Mouse (Mus musculus): ENCODE measurements around the gene Pnkd. TPM values are rescaled to one million over a fixed set of nuclear protein-coding genes. Genes with fewer than 3 reads are reported as not detected.

Gene Pnkd
- polyA plus RNA-seq, 1 experiment, result 10.0 TPM

DNA sequence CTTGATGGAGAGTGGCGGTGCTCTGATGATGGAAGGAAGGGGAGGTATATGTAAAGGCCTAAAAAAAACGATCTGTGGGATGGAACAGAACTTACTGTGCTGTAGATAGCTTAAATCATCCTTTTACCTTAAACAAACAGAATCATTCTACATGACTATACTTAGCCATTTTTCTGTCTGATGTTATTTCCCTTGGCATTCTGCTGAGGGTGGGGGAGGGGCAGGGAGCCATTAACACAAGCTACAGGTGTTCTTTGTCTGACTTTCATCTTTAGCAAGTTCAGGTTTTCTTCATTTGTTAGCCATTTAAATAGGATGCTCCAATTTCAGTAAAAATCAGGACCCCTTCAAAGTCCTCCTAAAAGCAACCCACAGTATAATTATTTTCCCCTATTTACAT is 39.2 kb upstream of the Pnkd start:
- Histone ChIP-seq H3K36me3 (ENCODE audit: control insufficient read depth) (peaks cover 63% of the 10 kb centered on the region), H3K4me1 (ENCODE audit: control insufficient read depth) (peaks cover 12% of the 10 kb centered on the region), H3K27me3 (ENCODE audit: control insufficient read depth) (no peaks in the 10 kb centered on the region), H3K9me3 (ENCODE audit: control insufficient read depth, low read length) (no peaks in the 10 kb centered on the region), H3K4me3 (replicated peaks) (no peak overlapping the region)
- TF ChIP-seq TAL1 (IDR thresholded peaks at IDR 0.05; ENCODE audit: low read length) (no peak), GATA1 (IDR thresholded peaks at IDR 0.05; ENCODE audit: low read length) (no peak)

DNA sequence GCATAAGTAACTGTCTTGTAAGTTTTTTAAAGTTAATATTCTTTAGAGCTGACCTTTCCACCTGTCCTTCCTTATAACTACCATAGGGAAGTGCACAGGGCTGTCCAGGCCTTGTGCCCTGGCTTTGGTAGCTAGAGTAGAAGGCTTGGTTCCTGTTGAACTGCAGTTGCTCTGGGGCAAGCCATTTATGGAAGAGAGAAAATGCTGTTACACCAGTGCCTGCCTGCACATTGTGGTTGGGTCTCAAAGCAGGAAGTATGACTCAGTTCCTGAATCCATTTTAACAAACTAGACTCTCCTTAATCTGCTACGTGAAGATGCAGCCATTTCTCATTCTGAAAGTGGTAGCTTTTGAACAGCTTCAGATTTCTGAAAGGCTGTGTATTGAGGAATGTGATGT is 35.9 kb upstream of the Pnkd start:
- H3K9me3 ChIP-seq (ENCODE audit: control insufficient read depth, low read length), result no peaks in the 10 kb centered on the region
- peaks cover 2% of the 10 kb centered on the region for H3K4me1 ChIP-seq (ENCODE audit: control insufficient read depth)
- H3K4me3 ChIP-seq (replicated peaks), result no peak overlapping the region
- TF ChIP-seq GATA1 (IDR thresholded peaks at IDR 0.05; ENCODE audit: low read length) (no peak), TAL1 (IDR thresholded peaks at IDR 0.05; ENCODE audit: low read length) (no peak)
- H3K27me3 ChIP-seq (ENCODE audit: control insufficient read depth), result no peaks in the 10 kb centered on the region
- H3K36me3 ChIP-seq (ENCODE audit: control insufficient read depth), result peaks cover 76% of the 10 kb centered on the region

DNA sequence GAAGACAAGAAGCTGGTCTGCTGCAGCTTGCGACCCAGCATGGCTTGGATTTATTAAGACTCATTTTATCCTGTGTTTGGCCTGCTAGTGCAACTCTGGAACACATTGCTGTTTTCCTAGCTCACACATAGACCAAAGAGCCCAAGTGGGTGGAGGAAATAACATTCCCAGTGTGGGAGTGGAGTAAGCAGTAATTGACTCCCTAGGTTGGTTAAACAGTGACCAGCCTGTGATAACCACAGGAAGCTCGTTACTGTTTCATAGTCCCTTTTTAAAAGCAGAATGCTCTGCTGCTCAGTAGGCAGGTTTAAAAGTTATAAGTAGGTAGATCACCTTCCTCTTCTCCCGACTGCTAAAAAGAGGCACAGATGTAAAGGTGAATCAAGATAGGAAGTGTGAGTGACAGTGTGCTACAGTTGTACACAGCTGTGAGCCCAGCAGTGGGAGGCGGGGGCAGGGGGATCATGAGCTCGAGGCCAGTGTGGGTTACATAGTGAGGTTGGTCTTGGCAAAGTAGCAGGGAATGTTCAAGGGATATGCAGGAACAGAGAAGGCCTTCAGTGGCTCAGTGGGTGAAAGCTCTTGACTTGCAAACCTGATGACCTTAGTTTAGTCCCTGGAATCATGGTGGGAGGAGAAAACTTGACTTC is 35.3 kb upstream of the Pnkd start:
- Histone ChIP-seq H3K36me3 (ENCODE audit: control insufficient read depth) (peaks cover 80% of the 10 kb centered on the region), H3K4me3 (replicated peaks) (no peak overlapping the region), H3K27me3 (ENCODE audit: control insufficient read depth) (no peaks in the 10 kb centered on the region), H3K9me3 (ENCODE audit: control insufficient read depth, low read length) (no peaks in the 10 kb centered on the region), H3K4me1 (ENCODE audit: control insufficient read depth) (peaks cover 1% of the 10 kb centered on the region)
- TF ChIP-seq TAL1 (IDR thresholded peaks at IDR 0.05; ENCODE audit: low read length) (no peak), GATA1 (IDR thresholded peaks at IDR 0.05; ENCODE audit: low read length) (no peak)

DNA sequence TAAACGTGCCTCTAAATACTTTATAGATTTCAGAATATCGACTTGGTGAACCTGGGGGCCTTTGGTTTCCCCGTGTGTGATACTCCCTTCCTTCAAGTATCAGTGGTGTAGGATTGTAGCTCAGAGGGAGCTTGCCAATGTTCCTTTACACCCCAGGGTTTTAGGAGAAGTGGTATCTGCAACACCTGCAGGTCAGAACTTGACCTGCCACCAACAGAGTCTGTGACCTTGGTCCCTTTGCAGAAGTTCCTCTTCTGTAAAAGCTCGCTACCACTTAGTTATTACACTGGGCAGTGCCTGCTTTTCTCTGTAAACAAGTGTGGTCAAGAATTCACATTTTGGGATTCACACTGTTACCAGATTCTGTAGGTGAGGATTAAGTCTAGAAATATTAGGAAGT is 34.6 kb upstream of the Pnkd start:
- no peak overlapping the region for H3K4me3 ChIP-seq (replicated peaks)
- no peaks in the 10 kb centered on the region for H3K9me3 ChIP-seq (ENCODE audit: control insufficient read depth, low read length)
- H3K4me1 ChIP-seq (ENCODE audit: control insufficient read depth), result no peaks in the 10 kb centered on the region; the same call in 1 of the 2 replicates
- H3K36me3 ChIP-seq (ENCODE audit: control insufficient read depth), result peaks cover 86% of the 10 kb centered on the region
- H3K27me3 ChIP-seq (ENCODE audit: control insufficient read depth), result no peaks in the 10 kb centered on the region
- TF ChIP-seq GATA1 (IDR thresholded peaks at IDR 0.05; ENCODE audit: low read length), result no peak
- TF ChIP-seq TAL1 (IDR thresholded peaks at IDR 0.05; ENCODE audit: low read length), result no peak

DNA sequence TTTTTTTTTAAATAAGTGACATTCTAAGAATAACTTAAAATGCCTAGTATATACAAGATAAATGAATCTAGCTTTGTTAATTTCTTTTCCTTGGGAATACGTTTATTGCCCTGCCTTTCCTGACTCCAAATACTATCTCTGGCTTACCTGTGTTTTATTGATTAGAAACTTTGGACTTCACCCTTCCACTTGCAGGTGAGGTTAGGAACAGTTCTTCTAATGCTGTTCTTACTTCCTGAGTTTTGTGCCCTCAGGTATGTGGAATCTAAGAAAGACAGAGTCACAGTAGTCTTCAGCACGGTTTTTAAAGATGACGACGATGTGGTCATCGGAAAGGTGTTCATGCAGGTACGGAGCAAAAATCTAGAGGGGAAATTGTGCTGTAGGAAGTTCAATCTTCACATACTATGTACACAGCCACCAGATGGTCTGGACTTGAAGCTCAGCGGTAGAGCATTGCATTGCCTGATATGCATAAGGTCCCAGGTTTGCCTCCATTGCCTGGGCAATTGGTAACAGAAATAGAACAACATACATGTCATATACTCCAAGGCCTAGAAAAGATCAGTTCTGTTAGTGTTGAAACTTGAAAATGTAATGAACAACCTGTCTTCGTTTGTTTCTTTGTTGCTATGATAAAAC is 28.9 kb upstream of the Pnkd start:
- no peaks in the 10 kb centered on the region for H3K4me1 ChIP-seq (ENCODE audit: control insufficient read depth)
- H3K36me3 ChIP-seq (ENCODE audit: control insufficient read depth), result peaks cover 89% of the 10 kb centered on the region
- no peak for TF ChIP-seq GATA1 (IDR thresholded peaks at IDR 0.05; ENCODE audit: low read length)
- TF ChIP-seq TAL1 (IDR thresholded peaks at IDR 0.05; ENCODE audit: low read length), result no peak
- no peaks in the 10 kb centered on the region for H3K9me3 ChIP-seq (ENCODE audit: control insufficient read depth, low read length)
- H3K4me3 ChIP-seq (replicated peaks), result no peak overlapping the region
- no peaks in the 10 kb centered on the region for H3K27me3 ChIP-seq (ENCODE audit: control insufficient read depth)

DNA sequence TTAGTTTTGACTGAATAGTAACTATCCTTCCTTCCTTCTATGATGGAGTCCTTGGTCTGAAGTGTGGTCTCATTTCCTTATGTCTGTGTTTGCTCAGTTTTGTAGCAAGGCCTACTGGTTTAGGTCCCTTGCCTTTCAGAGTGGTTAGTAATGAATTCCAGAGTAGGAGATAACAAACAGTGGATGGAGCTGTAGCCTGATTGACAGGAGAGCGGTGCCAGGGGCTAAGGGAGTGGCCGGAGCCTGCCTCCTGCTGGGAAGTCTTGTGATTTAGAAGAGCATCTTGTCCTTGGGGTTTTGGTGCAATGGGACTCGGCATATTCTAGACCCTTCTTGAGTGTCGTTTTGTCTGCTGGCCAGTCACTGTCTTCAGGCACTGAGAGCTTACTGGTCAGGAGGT is 27.9 kb upstream of the Pnkd start:
- Histone ChIP-seq H3K4me1 (ENCODE audit: control insufficient read depth) (no peaks in the 10 kb centered on the region), H3K27me3 (ENCODE audit: control insufficient read depth) (no peaks in the 10 kb centered on the region), H3K36me3 (ENCODE audit: control insufficient read depth) (peaks cover 83% of the 10 kb centered on the region), H3K4me3 (replicated peaks) (no peak overlapping the region), H3K9me3 (ENCODE audit: control insufficient read depth, low read length) (no peaks in the 10 kb centered on the region)
- no peak for TF ChIP-seq GATA1 (IDR thresholded peaks at IDR 0.05; ENCODE audit: low read length)
- no peak for TF ChIP-seq TAL1 (IDR thresholded peaks at IDR 0.05; ENCODE audit: low read length)

DNA sequence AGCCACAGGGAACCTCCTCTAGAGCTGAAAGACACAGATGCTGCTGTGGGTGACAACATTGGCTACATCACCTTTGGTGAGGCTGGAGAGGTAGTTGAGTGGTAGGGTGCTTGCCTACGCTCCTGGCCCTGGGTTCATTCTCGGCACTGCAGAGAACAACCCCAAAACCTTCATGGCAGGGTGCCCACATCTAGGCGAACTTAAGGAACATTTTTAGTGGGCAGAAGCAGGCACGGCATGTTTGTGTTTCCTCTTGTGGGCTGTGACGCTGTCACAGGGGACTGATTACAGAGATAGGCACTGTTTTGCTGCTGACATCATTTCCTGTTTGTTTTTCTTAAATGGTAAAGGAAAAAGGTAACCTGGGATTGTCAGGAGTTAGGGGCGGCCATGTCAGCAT is 22.2 kb upstream of the Pnkd start:
- no peak for TF ChIP-seq GATA1 (IDR thresholded peaks at IDR 0.05; ENCODE audit: low read length)
- TF ChIP-seq TAL1 (IDR thresholded peaks at IDR 0.05; ENCODE audit: low read length), result no peak
- Histone ChIP-seq H3K27me3 (ENCODE audit: control insufficient read depth) (no peaks in the 10 kb centered on the region), H3K4me1 (ENCODE audit: control insufficient read depth) (no peaks in the 10 kb centered on the region), H3K36me3 (ENCODE audit: control insufficient read depth) (peaks cover 87% of the 10 kb centered on the region), H3K9me3 (ENCODE audit: control insufficient read depth, low read length) (no peaks in the 10 kb centered on the region), H3K4me3 (replicated peaks) (no peak overlapping the region)

DNA sequence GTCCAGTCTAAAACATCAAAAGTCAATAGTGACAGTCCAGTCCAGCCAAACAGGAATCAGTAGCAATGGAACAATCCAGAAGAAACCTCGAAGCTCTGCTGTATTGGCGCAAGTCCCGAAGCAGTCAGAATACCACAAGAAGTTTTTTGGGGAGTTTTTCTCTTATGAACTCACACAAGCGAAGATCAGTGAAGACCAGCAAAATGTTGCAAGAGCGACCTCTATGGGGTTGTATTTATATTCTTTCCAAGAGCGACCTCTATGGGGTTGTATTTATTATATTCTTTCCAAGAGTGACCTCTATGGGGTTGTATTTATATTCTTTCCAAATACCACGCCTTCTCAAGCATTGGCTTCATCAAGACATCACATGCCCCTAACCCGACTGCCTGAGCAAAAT is 16.0 kb upstream of the Pnkd start:
- H3K36me3 ChIP-seq (ENCODE audit: control insufficient read depth), result peaks cover 53% of the 10 kb centered on the region
- H3K4me1 ChIP-seq (ENCODE audit: control insufficient read depth), result peaks cover 6% of the 10 kb centered on the region
- no peak overlapping the region for H3K4me3 ChIP-seq (replicated peaks)
- TF ChIP-seq GATA1 (IDR thresholded peaks at IDR 0.05; ENCODE audit: low read length) (no peak), TAL1 (IDR thresholded peaks at IDR 0.05; ENCODE audit: low read length) (no peak)
- no peaks in the 10 kb centered on the region for H3K9me3 ChIP-seq (ENCODE audit: control insufficient read depth, low read length)
- no peaks in the 10 kb centered on the region for H3K27me3 ChIP-seq (ENCODE audit: control insufficient read depth)

DNA sequence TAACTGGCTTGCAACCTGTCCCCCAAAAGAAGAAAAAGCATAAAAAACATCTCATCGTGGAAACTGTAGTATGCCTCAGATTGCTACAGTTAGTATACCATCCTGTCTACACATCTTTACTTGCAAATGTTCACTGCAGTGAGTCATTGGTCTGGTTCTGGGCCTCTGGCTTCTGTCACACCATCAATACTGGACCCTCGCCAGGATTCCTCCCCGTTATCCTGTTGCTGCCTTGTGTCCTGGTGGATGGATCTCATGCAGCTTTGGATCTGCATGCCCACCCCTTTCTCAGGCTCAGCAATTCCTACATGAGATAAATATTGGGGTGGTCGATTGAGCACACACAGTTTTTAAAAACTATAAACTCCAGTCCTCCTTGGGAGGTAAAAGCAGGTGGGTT is 13.1 kb upstream of the Pnkd start:
- TF ChIP-seq GATA1 (IDR thresholded peaks at IDR 0.05; ENCODE audit: low read length) (no peak), TAL1 (IDR thresholded peaks at IDR 0.05; ENCODE audit: low read length) (no peak)
- peaks cover 24% of the 10 kb centered on the region for H3K36me3 ChIP-seq (ENCODE audit: control insufficient read depth)
- peaks cover 6% of the 10 kb centered on the region for H3K4me1 ChIP-seq (ENCODE audit: control insufficient read depth)
- no peak overlapping the region for H3K4me3 ChIP-seq (replicated peaks)
- peaks cover 19% of the 10 kb centered on the region for H3K27me3 ChIP-seq (ENCODE audit: control insufficient read depth)
- no peaks in the 10 kb centered on the region for H3K9me3 ChIP-seq (ENCODE audit: control insufficient read depth, low read length)
